Mouse (Mus musculus): Measurements from ENCODE around the gene Itga2b. TPM values are rescaled to one million over a fixed set of nuclear protein-coding genes. Genes with fewer than 3 reads are reported as not detected.

Itga2b gene
- polyA plus RNA-seq, 1 experiment from 2014 or later: 10.1 TPM

GRCm38 (mm10) chr11:102480897-102481296, 11.0 kb upstream of the Itga2b start:
- no peak overlapping the region for H3K27ac ChIP-seq (replicated peaks)
- peaks cover 58% of the 10 kb centered on the region for H3K36me3 ChIP-seq
- no peak overlapping the region for H3K4me3 ChIP-seq
- H3K9ac ChIP-seq: no peak overlapping the region
- H3K4me1 ChIP-seq (replicated peaks): no peaks in the 10 kb centered on the region
- WGBS: 76% methylated on average over 4 of the region's 4 CpGs
- no peaks in the 10 kb centered on the region for H3K9me3 ChIP-seq
- no peaks in the 10 kb centered on the region for H3K27me3 ChIP-seq
- no peak overlapping the region for H3K4me2 ChIP-seq
- ATAC-seq (ENCODE audit: low FRiP score, low read depth): no peak

- Histone ChIP-seq H3K4me3 (no peak overlapping the region), H3K27me3 (no peaks in the 10 kb centered on the region), H3K27ac (replicated peaks) (no peak overlapping the region), H3K9ac (no peak overlapping the region), H3K36me3 (peaks cover 53% of the 10 kb centered on the region), H3K4me2 (no peak overlapping the region), H3K9me3 (no peaks in the 10 kb centered on the region), H3K4me1 (replicated peaks) (no peaks in the 10 kb centered on the region)
- WGBS: 98% methylated on average over 15 of the region's 15 CpGs
- ATAC-seq (ENCODE audit: low FRiP score, low read depth): no peak
These were observed 10.2 kb upstream of the Itga2b start for GRCm38 (mm10) chr11:102480111-102480510.

GRCm38 (mm10) chr11:102479581-102479980, 9.7 kb upstream of the Itga2b start:
- no peak for ATAC-seq (ENCODE audit: low FRiP score, low read depth)
- no peaks in the 10 kb centered on the region for H3K4me1 ChIP-seq (replicated peaks)
- no peak overlapping the region for H3K4me2 ChIP-seq
- no peaks in the 10 kb centered on the region for H3K27me3 ChIP-seq
- no peak overlapping the region for H3K27ac ChIP-seq (replicated peaks)
- no peaks in the 10 kb centered on the region for H3K9me3 ChIP-seq
- peaks cover 53% of the 10 kb centered on the region for H3K36me3 ChIP-seq
- no peak overlapping the region for H3K9ac ChIP-seq
- WGBS: 96% methylated on average over 23 of the region's 23 CpGs
- no peak overlapping the region for H3K4me3 ChIP-seq

- WGBS: 80% methylated on average over 3 of the region's 3 CpGs
- H3K9me3 ChIP-seq: no peaks in the 10 kb centered on the region
- H3K27ac ChIP-seq (replicated peaks): no peak overlapping the region
- H3K4me3 ChIP-seq: no peak overlapping the region
- H3K4me1 ChIP-seq (replicated peaks): no peaks in the 10 kb centered on the region
- ATAC-seq (ENCODE audit: low FRiP score, low read depth): no peak
- peaks cover 54% of the 10 kb centered on the region for H3K36me3 ChIP-seq
- no peak overlapping the region for H3K4me2 ChIP-seq
- H3K9ac ChIP-seq: no peak overlapping the region
- H3K27me3 ChIP-seq: no peaks in the 10 kb centered on the region
These were observed 8.7 kb upstream of the Itga2b start for GRCm38 (mm10) chr11:102478671-102479070.

- Histone ChIP-seq H3K36me3 (peaks cover 32% of the 10 kb centered on the region), H3K4me1 (replicated peaks) (no peaks in the 10 kb centered on the region), H3K4me2 (no peak overlapping the region), H3K27ac (replicated peaks) (no peak overlapping the region), H3K4me3 (no peak overlapping the region), H3K9ac (no peak overlapping the region), H3K27me3 (no peaks in the 10 kb centered on the region), H3K9me3 (no peaks in the 10 kb centered on the region)
- 94% methylated on average over 3 of the region's 3 CpGs for WGBS
- ATAC-seq (ENCODE audit: low FRiP score, low read depth): no peak
These were observed 5.1 kb upstream of the Itga2b start for GRCm38 (mm10) chr11:102475027-102475426.

- peaks cover 5% of the 10 kb centered on the region; the same call in 1 of the 2 replicates for H3K27me3 ChIP-seq
- H3K9me3 ChIP-seq: no peaks in the 10 kb centered on the region
- peak overlapping the region; percentile 44 for H3K4me3 ChIP-seq
- peak; percentile 89 for ATAC-seq (ENCODE audit: low FRiP score, low read depth)
- peak overlapping the region; percentile 86 for H3K4me2 ChIP-seq
- peak overlapping the region; percentile 42 for H3K9ac ChIP-seq
- no peaks in the 10 kb centered on the region for H3K36me3 ChIP-seq
- H3K4me1 ChIP-seq (replicated peaks): peaks cover 26% of the 10 kb centered on the region
- WGBS: 1% methylated on average over 37 of the region's 37 CpGs
- H3K27ac ChIP-seq (replicated peaks): peak overlapping the region; percentile 55
These were observed 2.8 kb downstream of the Itga2b start for GRCm38 (mm10) chr11:102467041-102467631.

GRCm38 (mm10) chr11:102465713-102466436, 4.0 kb downstream of the Itga2b start:
- Histone ChIP-seq H3K36me3 (no peaks in the 10 kb centered on the region), H3K27me3 (peaks cover 5% of the 10 kb centered on the region; the same call in 1 of the 2 replicates), H3K9me3 (no peaks in the 10 kb centered on the region), H3K27ac (replicated peaks) (peak overlapping the region; percentile 55), H3K4me3 (no peak overlapping the region; the same call in 1 of the 2 replicates), H3K4me2 (peak overlapping the region; percentile 32), H3K4me1 (replicated peaks) (peaks cover 26% of the 10 kb centered on the region), H3K9ac (no peak overlapping the region)
- ATAC-seq (ENCODE audit: low FRiP score, low read depth): peak; percentile 39; the same call in 1 of the 2 replicates
- 10% methylated on average over 26 of the region's 26 CpGs for WGBS

GRCm38 (mm10) chr11:102464901-102465300, 5.0 kb downstream of the Itga2b start:
- H3K4me1 ChIP-seq (replicated peaks): peaks cover 26% of the 10 kb centered on the region
- no peak for ATAC-seq (ENCODE audit: low FRiP score, low read depth)
- 88% methylated on average over 6 of the region's 6 CpGs for WGBS
- peaks cover 5% of the 10 kb centered on the region; the same call in 1 of the 2 replicates for H3K27me3 ChIP-seq
- H3K4me3 ChIP-seq: no peak overlapping the region
- H3K4me2 ChIP-seq: no peak overlapping the region
- H3K27ac ChIP-seq (replicated peaks): no peak overlapping the region
- H3K36me3 ChIP-seq: no peaks in the 10 kb centered on the region
- H3K9me3 ChIP-seq: no peaks in the 10 kb centered on the region
- H3K9ac ChIP-seq: no peak overlapping the region

- Histone ChIP-seq H3K27ac (replicated peaks) (no peak overlapping the region), H3K9me3 (no peaks in the 10 kb centered on the region), H3K4me1 (replicated peaks) (peaks cover 16% of the 10 kb centered on the region), H3K4me2 (no peak overlapping the region), H3K27me3 (peaks cover 10% of the 10 kb centered on the region; the same call in 1 of the 2 replicates), H3K36me3 (no peaks in the 10 kb centered on the region), H3K4me3 (no peak overlapping the region), H3K9ac (no peak overlapping the region)
- WGBS: 88% methylated on average over 3 of the region's 3 CpGs
- no peak for ATAC-seq (ENCODE audit: low FRiP score, low read depth)
These were observed 8.2 kb downstream of the Itga2b start for GRCm38 (mm10) chr11:102461764-102462163.

GRCm38 (mm10) chr11:102460541-102460940, 9.4 kb downstream of the Itga2b start:
- Histone ChIP-seq H3K27ac (replicated peaks) (no peak overlapping the region), H3K4me1 (replicated peaks) (peaks cover 14% of the 10 kb centered on the region), H3K36me3 (no peaks in the 10 kb centered on the region), H3K9me3 (no peaks in the 10 kb centered on the region), H3K4me2 (no peak overlapping the region), H3K27me3 (peaks cover 10% of the 10 kb centered on the region; the same call in 1 of the 2 replicates), H3K4me3 (no peak overlapping the region), H3K9ac (no peak overlapping the region)
- 60% methylated on average over 16 of the region's 16 CpGs for WGBS
- no peak for ATAC-seq (ENCODE audit: low FRiP score, low read depth)

GRCm38 (mm10) chr11:102455740-102456396, 14.1 kb downstream of the Itga2b start:
- peak overlapping the region; percentile 78 for H3K27ac ChIP-seq (replicated peaks)

GRCm38 (mm10) chr11:102453131-102453530, 16.8 kb downstream of the Itga2b start:
- H3K9me3 ChIP-seq: no peaks in the 10 kb centered on the region
- 26% methylated on average over 10 of the region's 10 CpGs for WGBS
- 0 out of 2 replicates have a peak, but pooled peaks cover 10% of the 10 kb centered on the region for H3K27me3 ChIP-seq
- peaks cover 28% of the 10 kb centered on the region for H3K4me1 ChIP-seq (replicated peaks)
- no peaks in the 10 kb centered on the region for H3K36me3 ChIP-seq
- no peak overlapping the region for H3K9ac ChIP-seq
- H3K27ac ChIP-seq (replicated peaks): no peak overlapping the region
- no peak overlapping the region for H3K4me2 ChIP-seq
- no peak overlapping the region for H3K4me3 ChIP-seq
- no peak for ATAC-seq (ENCODE audit: low FRiP score, low read depth)

More at GRCm38 (mm10) chr11:102455740-102456396, 14.1 kb downstream of the Itga2b start:
- H3K27me3 ChIP-seq: 0 out of 2 replicates have a peak, but pooled peaks cover 10% of the 10 kb centered on the region
- H3K9ac ChIP-seq: peak overlapping the region; percentile 67
- under 1% methylated on average over 38 of the region's 40 CpGs for WGBS
- ATAC-seq (ENCODE audit: low FRiP score, low read depth): peak; percentile 85
- H3K4me3 ChIP-seq: peak overlapping the region; percentile 59
- H3K4me1 ChIP-seq (replicated peaks): peaks cover 21% of the 10 kb centered on the region
- H3K4me2 ChIP-seq: peak overlapping the region; percentile 98
- H3K36me3 ChIP-seq: no peaks in the 10 kb centered on the region
- no peaks in the 10 kb centered on the region for H3K9me3 ChIP-seq
